Mouse (Mus musculus) left cerebral cortex, postnatal 10 days (tissue): ENCODE results near the gene Ubr3. TPM values are rescaled to one million over a fixed set of nuclear protein-coding genes. Genes with fewer than 3 reads are reported as not detected.

Experiments used
- total RNA-seq, 2 experiments: library from RNA; stranded (reverse); gene quantifications; 2 replicates each; pipeline ENCODE4 v1.2.3; 2021

The Ubr3 gene
- total RNA-seq, 2 experiments from 2014 or later, result 132 to 142 TPM

Other genes with a start within 250 kb of the Ubr3 start
- 1 to 10 TPM; 1.7 TPM for gene Klhl41, start 227.1 kb upstream of the Ubr3 start, total RNA-seq
- gene Fastkd1, start 183.7 kb upstream of the Ubr3 start, total RNA-seq, result 10 to 100 TPM; 20.6 to 21.6 TPM
- gene Ppig, start 174.7 kb upstream of the Ubr3 start, total RNA-seq, result 10 to 100 TPM; 55.4 to 59.5 TPM
- gene Ccdc173, start 107.7 kb upstream of the Ubr3 start, total RNA-seq, result 1 to 10 TPM; 2.4 to 2.5 TPM
- gene Phospho2, start 107.6 kb upstream of the Ubr3 start, total RNA-seq, result 10 to 100 TPM; 15.8 to 19.0 TPM
- 100 to 1,000 TPM; 130 to 143 TPM for gene Klhl23, start 75.3 kb upstream of the Ubr3 start, total RNA-seq
- gene Ssb, start 35.7 kb upstream of the Ubr3 start, total RNA-seq, result 100 to 1,000 TPM; 138 to 143 TPM
- gene Mettl5, start 11.6 kb upstream of the Ubr3 start, total RNA-seq, result 10 to 100 TPM; 12.3 to 14.8 TPM
- gene Myo3b, start 141.9 kb downstream of the Ubr3 start, total RNA-seq, result 1 to 10 TPM; 1.1 to 1.9 TPM